Mouse (Mus musculus): ENCODE data around the gene Slc39a13. TPM values are rescaled to one million over a fixed set of nuclear protein-coding genes. Genes with fewer than 3 reads are reported as not detected.
"Not testable (repeated sequence)": the region's sequence is repeated elsewhere in the genome, so short reads cannot be mapped to it uniquely, and the experiment has no call there.

Gene Slc39a13
- total RNA-seq, 2 experiments from 2014 or later: 33.7 to 37.3 TPM

DNA sequence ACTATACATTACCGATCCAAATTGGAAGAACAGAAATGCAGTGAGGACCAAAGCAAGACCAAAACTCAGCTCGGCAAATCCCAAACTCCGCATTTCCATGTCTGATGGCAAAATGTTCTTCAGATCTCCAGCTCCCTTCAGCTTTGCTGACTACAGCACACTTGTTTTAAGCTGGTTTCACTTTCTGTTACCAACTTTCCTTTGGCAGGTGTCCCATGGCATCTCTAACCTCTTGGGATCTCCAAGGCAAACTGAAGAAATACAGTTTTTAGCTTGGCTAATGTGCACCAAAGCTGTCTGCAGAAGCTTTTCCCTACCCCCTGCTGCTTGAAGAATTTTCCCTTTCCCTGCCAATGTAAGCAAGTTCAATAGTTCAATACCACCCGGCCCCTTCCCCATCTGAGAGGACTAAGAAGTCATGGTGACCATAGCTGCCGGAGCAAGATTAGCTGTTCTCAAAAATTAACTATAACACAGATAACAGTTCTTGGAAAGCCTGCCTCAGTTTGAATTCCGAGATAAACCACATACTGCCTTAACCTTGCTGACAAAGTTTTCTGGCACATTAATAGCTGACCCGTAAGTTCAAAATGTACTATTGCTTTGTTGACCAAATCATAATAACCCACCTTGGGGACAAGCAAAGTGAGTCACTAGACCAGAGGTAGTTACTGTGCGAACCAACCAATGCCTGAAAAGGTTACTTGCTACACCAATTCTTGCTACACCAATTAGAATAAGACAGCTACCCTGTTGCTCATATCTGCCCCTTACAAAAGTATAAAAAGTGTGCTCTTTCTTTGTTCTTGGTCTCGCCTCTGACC, 42.6 kb downstream of the Slc39a13 start:
- Histone ChIP-seq H3K4me3 (no peak overlapping the region), H3K27ac (peak overlapping the region; percentile 33; the same call in 1 of the 2 replicates)
- DNase-seq (ENCODE audit: low spot score in 2 of 2): no peak
- TF ChIP-seq CTCF (conservative IDR thresholded peaks at IDR 0.05): no peak

DNA sequence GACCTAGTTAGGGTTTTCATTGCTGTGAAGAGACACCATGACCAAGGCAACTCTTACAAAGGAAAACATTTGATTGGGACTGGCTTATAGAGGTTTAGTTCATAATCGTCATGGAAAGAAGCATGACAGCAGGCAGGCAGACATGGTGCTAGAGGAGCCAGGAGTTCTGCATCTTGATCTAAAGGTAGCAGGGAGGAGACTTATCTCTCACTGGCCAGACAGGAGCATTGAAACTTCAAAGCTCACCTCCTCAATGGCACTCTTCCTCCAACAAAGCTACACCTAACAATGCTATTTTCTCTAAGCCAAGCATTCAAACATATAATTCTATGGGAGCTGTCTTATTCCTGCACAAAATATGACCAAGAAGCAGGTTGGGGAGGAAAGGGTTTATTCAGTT, 43.7 kb downstream of the Slc39a13 start:
- H3K27ac ChIP-seq: peak overlapping the region; percentile 82
- no peak for TF ChIP-seq CTCF (conservative IDR thresholded peaks at IDR 0.05)
- H3K4me3 ChIP-seq: no peak overlapping the region
- no peak for DNase-seq (ENCODE audit: low spot score in 2 of 2)

DNA sequence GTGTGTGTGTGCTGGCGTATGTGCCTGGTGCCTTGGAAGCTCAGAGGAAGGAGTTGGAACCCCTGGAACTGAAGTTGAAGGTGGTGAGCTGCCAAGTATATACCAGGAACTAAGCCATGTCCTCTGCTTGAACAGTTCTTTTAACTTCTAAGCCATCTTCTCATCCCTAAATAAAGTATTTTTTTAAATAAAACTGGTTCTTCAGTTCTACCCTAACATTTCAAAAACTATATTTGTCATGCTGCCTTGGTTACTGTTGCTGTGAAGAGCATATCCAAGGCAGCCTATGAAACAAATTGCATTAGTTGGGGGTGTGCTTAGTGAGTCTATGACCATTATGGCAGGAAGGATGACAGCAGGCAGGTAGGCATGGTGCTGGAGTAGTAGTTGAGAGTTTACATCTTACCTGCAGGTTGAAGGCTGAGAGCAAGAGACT, 45.1 kb downstream of the Slc39a13 start:
- DNase-seq (ENCODE audit: low spot score in 2 of 2): peak in 1 of 2 experiments; percentile 41
- Histone ChIP-seq H3K4me3 (no peak overlapping the region), H3K27ac (peak overlapping the region; percentile 82)
- no peak for TF ChIP-seq CTCF (conservative IDR thresholded peaks at IDR 0.05)

DNA sequence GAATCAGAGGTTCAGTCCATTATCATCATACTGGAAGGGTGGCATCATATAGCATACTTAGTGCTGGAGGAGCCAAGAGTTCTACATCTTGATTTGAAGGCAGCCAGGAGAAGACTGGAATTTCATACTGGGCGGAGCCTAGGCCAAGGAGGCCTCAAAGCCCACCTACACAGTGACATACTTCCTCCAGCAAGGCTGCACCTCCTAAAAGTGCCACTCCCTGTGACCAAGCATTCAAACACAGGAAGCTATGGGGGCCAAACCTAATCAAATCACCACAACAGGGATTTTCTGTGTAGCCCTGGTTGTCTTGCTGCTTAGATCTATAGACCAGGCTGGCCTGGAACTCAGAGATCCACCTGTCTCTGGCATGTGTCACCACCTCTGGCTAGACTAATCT, 46.3 kb downstream of the Slc39a13 start:
- Histone ChIP-seq H3K27ac (peak overlapping the region; percentile 82), H3K4me3 (no peak overlapping the region)
- no peak for DNase-seq (ENCODE audit: low spot score in 2 of 2)
- no peak for TF ChIP-seq CTCF (conservative IDR thresholded peaks at IDR 0.05)

DNA sequence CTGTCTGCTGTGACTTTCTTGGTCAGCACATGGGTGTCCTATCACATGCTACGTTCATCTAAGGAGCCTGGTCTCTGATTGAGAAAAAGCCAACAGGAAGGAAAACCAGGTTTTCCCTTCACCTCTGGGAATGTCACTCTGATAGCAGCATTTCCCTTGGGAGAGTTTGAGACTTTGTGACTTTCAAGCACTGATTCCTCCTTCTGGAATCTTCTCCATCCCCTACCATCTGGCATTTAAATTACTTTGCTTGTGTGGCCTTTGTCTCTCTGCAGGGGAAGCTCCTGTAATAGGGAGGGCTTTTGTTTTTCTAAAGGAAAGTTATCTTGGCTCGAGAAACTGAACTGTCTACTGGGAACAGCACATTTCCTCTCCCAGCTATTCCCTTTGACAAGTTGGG, 47.1 kb downstream of the Slc39a13 start:
- TF ChIP-seq CTCF (conservative IDR thresholded peaks at IDR 0.05): no peak
- Histone ChIP-seq H3K27ac (peak overlapping the region; percentile 82), H3K4me3 (no peak overlapping the region)
- DNase-seq (ENCODE audit: low spot score in 2 of 2): no peak

DNA sequence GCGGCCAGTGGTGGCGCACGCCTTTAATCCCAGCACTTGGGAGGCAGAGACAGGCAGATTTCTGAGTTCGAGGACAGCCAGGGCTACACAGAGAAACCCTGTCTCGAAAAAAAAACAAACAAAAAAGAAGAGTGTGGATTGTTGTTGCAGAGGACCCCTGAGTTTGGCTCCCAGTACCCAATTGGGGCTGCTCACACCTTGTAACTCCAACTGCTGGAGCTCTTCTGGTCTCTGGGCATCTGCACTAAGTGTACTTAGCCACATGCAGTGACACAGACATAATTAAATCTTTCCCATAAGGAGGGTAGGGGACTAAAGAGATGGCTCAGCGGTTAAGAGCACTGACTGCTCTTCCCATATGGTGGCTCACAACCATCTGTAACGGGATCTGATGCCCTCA, 48.0 kb downstream of the Slc39a13 start:
- DNase-seq (ENCODE audit: low spot score in 2 of 2); H3K4me3 ChIP-seq; H3K27ac ChIP-seq: not testable (repeated sequence)

DNA sequence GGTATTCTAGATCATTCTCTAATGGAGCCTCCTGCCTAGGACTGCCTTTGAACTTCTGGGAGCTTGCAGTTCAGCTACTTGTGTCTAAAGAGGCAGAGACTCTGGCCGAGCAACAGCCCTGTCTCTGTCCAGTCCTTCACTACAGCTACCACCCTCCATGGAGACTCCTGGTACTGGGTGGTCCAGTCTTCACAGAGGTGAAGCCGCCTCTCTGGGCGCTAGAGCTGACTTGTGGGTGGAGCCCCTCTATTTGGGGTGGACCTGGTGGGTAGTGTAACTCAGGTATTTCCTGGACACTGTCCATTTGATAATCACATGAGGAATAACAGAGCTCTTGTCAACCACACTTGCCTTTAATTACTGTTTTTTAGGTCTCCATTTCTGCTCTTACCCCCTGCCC, 50.3 kb downstream of the Slc39a13 start:
- Histone ChIP-seq H3K4me3 (no peak overlapping the region), H3K27ac (no peak overlapping the region)
- TF ChIP-seq CTCF (conservative IDR thresholded peaks at IDR 0.05): no peak
- DNase-seq (ENCODE audit: low spot score in 2 of 2): no peak

DNA sequence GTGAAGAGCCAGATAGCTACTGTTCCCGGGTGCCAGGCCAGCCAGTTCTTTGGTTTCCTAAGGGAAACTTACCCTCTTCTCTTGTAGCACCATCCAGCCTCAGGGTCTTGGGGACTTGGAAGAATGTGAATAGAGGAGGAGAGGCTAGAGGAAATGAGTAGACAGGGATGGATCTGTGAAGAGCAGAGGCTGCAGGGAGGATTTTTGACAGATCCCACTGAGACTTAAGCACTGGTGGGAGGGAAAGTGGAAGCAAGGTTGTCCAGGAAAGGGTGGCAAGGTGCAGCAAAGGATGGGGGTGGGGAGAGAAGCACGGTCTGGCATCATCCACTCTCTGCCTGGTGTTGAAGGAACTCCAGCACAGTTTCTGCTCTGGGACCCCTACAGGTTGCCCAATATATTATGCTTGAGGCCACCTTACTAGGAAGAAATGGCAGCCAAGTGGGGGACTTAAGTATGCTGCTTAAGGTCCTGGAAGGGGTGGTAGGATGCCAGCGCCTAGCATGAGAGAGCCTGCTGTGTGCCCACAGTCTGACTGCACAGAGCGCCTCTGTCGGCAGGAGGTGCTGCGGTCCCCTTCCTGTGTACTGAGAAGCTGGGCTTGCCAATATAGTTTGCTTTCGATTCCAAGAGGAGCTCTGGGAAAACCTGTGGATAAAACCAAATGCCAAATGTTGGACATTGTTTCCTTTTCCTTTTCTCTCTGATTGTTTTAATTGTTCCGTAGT, 52.0 kb downstream of the Slc39a13 start:
- DNase-seq (ENCODE audit: low spot score in 2 of 2): peak; percentile 38 to 41
- peak; percentile 76 for TF ChIP-seq CTCF (conservative IDR thresholded peaks at IDR 0.05)
- peak overlapping the region; percentile 71 for H3K27ac ChIP-seq
- no peak overlapping the region for H3K4me3 ChIP-seq

DNA sequence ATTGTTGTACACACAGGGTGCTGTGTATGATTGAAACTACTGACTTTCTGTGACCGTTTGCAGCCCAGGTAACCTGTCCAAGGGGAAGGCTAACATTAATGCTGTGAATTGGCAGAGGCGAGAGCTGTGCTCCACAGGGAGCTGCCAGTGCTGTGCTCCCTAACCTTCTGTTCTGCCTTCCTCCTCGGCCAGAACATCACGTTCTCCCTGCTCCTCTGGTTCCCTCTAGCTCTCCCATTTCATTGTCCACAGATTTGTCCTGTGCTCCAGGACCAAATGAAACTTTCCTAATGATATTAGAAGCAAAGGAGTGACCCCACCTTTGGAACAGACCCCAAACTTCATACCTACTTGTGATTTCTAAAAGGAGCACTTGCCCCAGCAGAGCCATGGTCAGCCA, 54.8 kb downstream of the Slc39a13 start:
- Histone ChIP-seq H3K27ac (peak overlapping the region; percentile 60), H3K4me3 (no peak overlapping the region)
- DNase-seq (ENCODE audit: low spot score in 2 of 2): no peak
- TF ChIP-seq CTCF (conservative IDR thresholded peaks at IDR 0.05): no peak

DNA sequence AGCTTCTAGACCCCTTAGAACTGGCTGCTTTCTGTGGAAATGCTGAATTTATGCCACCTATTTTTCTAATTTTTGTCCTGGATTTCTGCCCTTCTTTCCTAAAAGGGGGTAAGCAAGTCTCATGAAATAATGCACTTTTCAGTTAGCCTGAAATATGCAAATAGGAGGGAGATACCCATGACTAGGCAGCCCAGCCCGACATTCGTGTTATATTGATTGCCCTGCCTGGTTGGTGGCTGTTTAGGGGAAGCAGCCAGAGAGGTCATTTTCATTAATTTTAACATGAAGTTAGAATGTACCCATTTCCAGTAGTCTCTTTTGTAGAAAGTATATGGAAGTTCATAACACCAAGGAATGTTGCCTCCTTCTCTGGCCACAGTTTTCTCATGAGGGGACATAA, 56.3 kb downstream of the Slc39a13 start:
- no peak for DNase-seq (ENCODE audit: low spot score in 2 of 2)
- TF ChIP-seq CTCF (conservative IDR thresholded peaks at IDR 0.05): no peak
- Histone ChIP-seq H3K27ac (peak overlapping the region; percentile 24; the same call in 1 of the 2 replicates), H3K4me3 (no peak overlapping the region)

Other genes starting within 250 kb of the Slc39a13 start
- gene Mtch2, start 223.3 kb downstream of the Slc39a13 start, total RNA-seq (2021): 100 to 1,000 TPM; 114 to 129 TPM
- 100 to 1,000 TPM; 184 to 200 TPM for gene C1qtnf4, start 184.6 kb downstream of the Slc39a13 start, total RNA-seq (2021)
- 10 to 100 TPM; 38.1 to 39.5 TPM for gene Kbtbd4, start 165.7 kb downstream of the Slc39a13 start, total RNA-seq (2021)
- gene Ndufs3, start 165.6 kb downstream of the Slc39a13 start, total RNA-seq (2021): 100 to 1,000 TPM; 224 to 255 TPM
- gene Celf1, start 130.0 kb downstream of the Slc39a13 start, total RNA-seq (2021): 100 to 1,000 TPM; 145 to 147 TPM
- under 1 TPM in 1 of 2 experiments, not detected in 1; 0.31 TPM for gene Rapsn, start 34.8 kb downstream of the Slc39a13 start, total RNA-seq (2021)
- 100 to 1,000 TPM; 203 to 215 TPM for gene Psmc3, start 16.4 kb downstream of the Slc39a13 start, total RNA-seq (2021)
- gene Spi1, start 12.0 kb upstream of the Slc39a13 start, total RNA-seq (2021): 1 to 10 TPM; 2.4 to 5.4 TPM
- under 1 TPM in 1 of 2 experiments, not detected in 1; 0.07 TPM for gene Mybpc3, start 47.7 kb upstream of the Slc39a13 start, total RNA-seq (2021)
- 100 to 1,000 TPM; 250 to 258 TPM for gene Madd, start 113.4 kb upstream of the Slc39a13 start, total RNA-seq (2021)
- 1 to 10 TPM; 4.5 to 5.9 TPM for gene Nr1h3, start 132.4 kb upstream of the Slc39a13 start, total RNA-seq (2021)
- 10 to 100 TPM; 50.5 to 57.5 TPM for gene Acp2, start 132.5 kb upstream of the Slc39a13 start, total RNA-seq (2021)
- gene Ddb2, start 166.6 kb upstream of the Slc39a13 start, total RNA-seq (2021): 10 to 100 TPM; 12.9 to 13.1 TPM
- 10 to 100 TPM; 25.6 to 27.6 TPM for gene Pacsin3, start 185.5 kb upstream of the Slc39a13 start, total RNA-seq (2021)
- gene Arfgap2, start 194.6 kb upstream of the Slc39a13 start, total RNA-seq (2021): 10 to 100 TPM; 75.6 to 81.3 TPM